Mouse (Mus musculus) thymus, adult 2 months (tissue): ENCODE results near the gene Wscd2. TPM values are rescaled to one million over a fixed set of nuclear protein-coding genes. Genes with fewer than 3 reads are reported as not detected.

Experiments used
- DNase-seq: peaks from one replicate; pipeline ENCODE4 v3.0.0; 2021
- H3K27ac ChIP-seq: fragments of 200-500 bp; 2 replicates; pipeline ENCODE4 v1.5.1; 2012; ENCODE audit warnings: low read length, control low read depth; ENCODE audit not compliant: control insufficient read depth, insufficient read depth
- H3K27me3 ChIP-seq: fragments of 200-500 bp; 2 replicates; pipeline ENCODE4 v1.6.1; 2012; ENCODE audit warnings: mild to moderate bottlenecking, low read length, moderate library complexity, mixed read lengths; ENCODE audit not compliant: control insufficient read depth, insufficient read depth
- H3K36me3 ChIP-seq: fragments of 200-500 bp; 2 replicates; pipeline ENCODE4 v1.6.1; 2012; ENCODE audit warnings: mild to moderate bottlenecking, low read length, moderate library complexity; ENCODE audit not compliant: control insufficient read depth, insufficient read depth
- H3K4me1 ChIP-seq: fragments of 200-500 bp; replicated peaks from 2 replicates; pipeline ENCODE4 v1.6.1; 2012; ENCODE audit warnings: low read length; ENCODE audit not compliant: control insufficient read depth, insufficient read depth
- H3K4me3 ChIP-seq: fragments of 200-500 bp; 2 replicates; pipeline ENCODE4 v1.5.1; 2012; ENCODE audit warnings: mild to moderate bottlenecking, low read length, control low read depth, moderate library complexity; ENCODE audit not compliant: control insufficient read depth, insufficient read depth
- CTCF ChIP-seq: fragments of 200-500 bp; IDR thresholded peaks from 2 replicates; pipeline ENCODE4 v1.5.1; 2012; ENCODE audit warnings: mild to moderate bottlenecking, control low read depth, low read length, moderate library complexity, borderline replicate concordance; ENCODE audit not compliant: control insufficient read depth, poor library complexity, insufficient read depth; ENCODE audit errors: extremely low read depth
- POLR2A ChIP-seq: fragments of 200-500 bp; IDR thresholded peaks from 2 replicates; pipeline ENCODE4 v1.6.1; 2012; ENCODE audit warnings: mild to moderate bottlenecking, low read length, control low read depth, moderate library complexity; ENCODE audit not compliant: control insufficient read depth, poor library complexity, insufficient read depth; ENCODE audit errors: extremely low read depth
- WGBS: fragments of 180-500 bp; shearing (Covaris S2); methylation state at CpG from one replicate; pipeline ENCODE4 v1.1.7; 2018; 5-methylcytosine and 5-hydroxymethylcytosine counted together
- polyA plus RNA-seq: library from polyadenylated mRNA; depleted of rRNA; stranded (reverse); fragments of >200 nt; gene quantifications from 2 replicates; pipeline ENCODE4 v1.2.3, GENCODE M21; 2012

Wscd2 gene
- polyA plus RNA-seq, 1 experiment = 1.2 TPM

DNA sequence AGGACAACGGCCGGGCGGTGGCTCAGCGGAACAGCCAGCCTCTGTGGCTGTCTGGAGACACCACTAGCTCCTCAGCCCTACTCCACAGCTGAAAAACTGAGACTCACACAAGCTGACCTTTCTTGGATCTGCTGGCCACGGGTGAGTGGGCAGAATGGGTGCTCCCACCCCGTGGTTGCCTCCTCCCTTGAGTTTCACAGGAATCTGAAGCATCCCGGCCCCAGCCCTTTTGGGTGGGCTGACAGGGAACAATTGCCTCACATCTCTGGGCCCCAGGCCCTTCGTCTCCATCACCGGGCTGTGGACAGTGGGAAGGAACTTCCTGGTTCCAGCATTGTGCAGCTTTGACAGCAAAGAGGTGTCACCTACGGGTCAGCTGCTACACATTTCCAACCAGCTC is 140.0 kb downstream of the Wscd2 start:
- Histone ChIP-seq H3K27ac (no peak overlapping the region), H3K4me3 (no peak overlapping the region), H3K27me3 (no peaks in the 10 kb centered on the region), H3K36me3 (no peaks in the 10 kb centered on the region), H3K4me1 (no peaks in the 10 kb centered on the region)
- TF ChIP-seq POLR2A (no peak), CTCF (no peak)
- no peak for DNase-seq
- WGBS = 87% methylated on average over 10 of the region's 10 CpGs

DNA sequence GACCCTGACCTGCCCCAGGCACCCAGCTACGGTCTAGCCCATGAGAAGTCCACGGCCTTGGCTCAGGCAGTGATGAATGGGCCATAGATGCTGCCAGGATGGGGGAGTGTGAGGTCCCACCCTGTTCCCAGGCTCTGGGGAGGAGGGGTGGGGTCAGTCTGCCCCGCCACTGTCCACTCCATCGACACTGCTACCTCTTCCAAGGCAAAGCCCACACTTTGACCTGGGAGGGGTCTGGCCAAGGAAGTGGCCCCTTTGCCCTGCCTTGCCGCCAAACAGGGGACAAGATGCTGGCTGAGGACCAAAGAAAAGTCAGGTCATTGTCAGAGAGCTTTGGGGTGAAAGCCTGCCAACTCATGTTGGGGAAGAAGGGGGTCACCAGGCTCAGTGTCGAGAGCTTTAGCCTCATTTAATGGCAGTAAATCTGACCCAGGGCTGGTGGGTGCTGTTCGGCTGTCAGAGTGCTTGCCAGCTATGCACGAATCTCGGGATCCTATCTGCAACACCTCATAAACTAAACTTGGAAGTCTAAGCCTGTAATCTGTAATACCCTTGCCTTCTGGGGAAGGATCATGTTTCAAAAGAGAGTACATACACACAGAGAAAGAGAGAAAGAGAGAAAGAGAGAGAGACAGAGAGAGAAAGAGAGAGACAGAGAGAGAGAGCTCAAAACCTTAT is 143.0 kb downstream of the Wscd2 start:
- TF ChIP-seq CTCF = no peak
- no peak for TF ChIP-seq POLR2A
- 91% methylated on average over 9 of the region's 9 CpGs for WGBS
- DNase-seq = no peak
- Histone ChIP-seq H3K36me3 (no peaks in the 10 kb centered on the region), H3K27ac (no peak overlapping the region), H3K4me3 (no peak overlapping the region), H3K27me3 (no peaks in the 10 kb centered on the region), H3K4me1 (no peaks in the 10 kb centered on the region)

DNA sequence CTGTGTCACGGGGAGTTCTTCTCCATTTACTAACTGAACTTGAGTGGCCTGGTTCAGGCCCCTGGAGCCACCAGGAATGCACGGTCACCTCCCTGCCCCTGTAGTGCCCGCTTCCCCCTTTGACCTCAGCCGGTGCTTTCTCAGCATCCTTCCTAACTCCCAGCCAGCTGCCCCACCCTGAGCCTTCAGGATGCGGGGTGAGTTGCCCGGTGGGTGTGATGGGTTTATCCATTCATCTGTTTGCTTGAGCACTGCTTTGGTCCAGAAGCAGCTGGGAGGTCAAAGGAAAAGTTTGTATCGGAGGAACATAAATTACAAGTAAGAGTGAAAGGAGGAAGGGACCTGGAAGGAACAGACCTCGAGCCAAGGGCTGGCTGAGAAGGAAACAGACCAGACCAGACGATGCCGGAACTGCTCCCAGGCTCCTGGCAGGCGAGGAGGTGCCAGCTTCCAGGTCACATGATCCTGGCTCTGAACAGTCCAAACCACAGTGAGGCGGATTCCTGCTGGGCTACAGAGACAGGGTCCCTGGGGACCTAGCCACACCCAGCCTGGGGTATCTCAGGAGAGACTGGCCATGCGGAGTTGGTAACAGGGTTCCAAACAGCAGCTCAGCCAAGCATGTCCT is 144.0 kb downstream of the Wscd2 start:
- Histone ChIP-seq H3K27me3 (no peaks in the 10 kb centered on the region), H3K36me3 (no peaks in the 10 kb centered on the region), H3K4me1 (no peaks in the 10 kb centered on the region), H3K4me3 (no peak overlapping the region), H3K27ac (no peak overlapping the region)
- no peak for DNase-seq
- WGBS = 74% methylated on average over 13 of the region's 13 CpGs
- no peak for TF ChIP-seq POLR2A
- TF ChIP-seq CTCF = no peak

DNA sequence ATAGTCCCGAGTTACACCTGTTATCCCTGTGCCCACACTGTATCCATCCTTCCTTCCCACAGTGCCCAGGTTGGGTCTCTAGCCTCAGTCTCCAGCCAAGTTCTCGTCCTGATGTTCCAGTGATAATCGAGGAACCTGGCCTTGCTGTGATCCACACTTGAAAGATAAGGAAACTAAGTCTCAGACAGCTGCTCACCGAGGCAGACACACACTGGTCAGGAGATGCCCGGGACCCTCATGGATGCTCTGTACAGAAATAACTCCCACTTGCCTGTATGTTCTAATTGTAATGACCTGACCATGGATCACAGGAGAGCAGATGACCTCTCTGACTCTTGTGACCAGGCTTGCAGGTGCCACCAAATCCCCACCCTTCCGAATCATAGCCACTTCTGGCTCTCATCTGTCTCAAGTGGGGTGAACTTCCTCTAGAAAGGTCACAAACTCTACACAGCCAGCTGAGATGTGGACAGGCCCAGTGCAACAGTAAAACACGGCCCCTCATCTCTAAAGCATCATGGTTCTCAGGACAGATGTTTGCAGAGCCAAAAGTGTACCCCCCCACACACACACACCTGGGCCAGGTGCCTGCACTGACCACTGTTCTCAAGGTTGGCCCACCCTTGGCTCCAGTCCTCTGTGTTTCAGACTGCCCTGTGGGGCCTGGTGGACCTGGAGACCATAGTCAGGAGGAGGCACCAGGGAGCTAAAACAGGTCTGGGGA is 144.9 kb downstream of the Wscd2 start:
- Histone ChIP-seq H3K27ac (no peak overlapping the region), H3K4me3 (no peak overlapping the region), H3K36me3 (no peaks in the 10 kb centered on the region), H3K27me3 (no peaks in the 10 kb centered on the region), H3K4me1 (no peaks in the 10 kb centered on the region)
- WGBS = 82% methylated on average over 7 of the region's 7 CpGs
- no peak for DNase-seq
- no peak for TF ChIP-seq POLR2A

DNA sequence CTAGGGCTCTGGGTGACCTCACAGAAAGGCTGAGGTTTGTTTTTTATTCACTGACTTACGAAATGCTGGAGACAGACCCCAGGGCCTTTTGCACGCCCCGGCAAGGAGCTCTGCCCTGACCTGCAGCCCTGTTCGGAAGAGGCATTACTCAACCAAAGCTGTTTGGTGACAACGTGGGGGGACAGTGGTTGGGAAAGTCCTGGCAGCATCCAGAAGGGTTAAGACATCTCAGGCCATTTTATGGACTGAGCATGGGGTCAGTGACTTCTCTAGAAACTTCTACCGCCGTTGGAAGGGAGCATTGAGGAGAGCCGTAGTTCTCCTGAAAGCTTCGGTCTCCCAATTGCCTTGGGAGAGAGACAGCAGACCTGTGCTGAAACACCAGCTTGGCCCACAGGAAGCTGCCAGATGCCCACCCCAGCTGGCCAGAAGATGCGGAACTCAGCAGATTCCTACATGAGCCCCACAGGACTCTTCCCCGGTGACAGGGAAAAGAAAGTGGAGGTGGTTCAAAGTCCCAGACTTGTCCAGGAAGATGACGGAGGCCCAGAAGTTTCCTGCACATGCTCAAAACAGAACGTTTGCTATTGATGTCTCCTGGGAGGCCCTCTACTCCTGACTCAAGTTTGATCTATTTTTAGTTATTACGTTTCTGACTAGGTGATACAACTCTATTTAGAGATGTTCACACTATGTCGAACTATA is 145.9 kb downstream of the Wscd2 start:
- Histone ChIP-seq H3K4me3 (no peak overlapping the region), H3K27me3 (no peaks in the 10 kb centered on the region), H3K27ac (no peak overlapping the region), H3K4me1 (peaks cover 2% of the 10 kb centered on the region; the same call in 1 of the 2 replicates), H3K36me3 (no peaks in the 10 kb centered on the region)
- no peak for DNase-seq
- 86% methylated on average over 15 of the region's 15 CpGs for WGBS
- TF ChIP-seq POLR2A (no peak), CTCF (no peak)

DNA sequence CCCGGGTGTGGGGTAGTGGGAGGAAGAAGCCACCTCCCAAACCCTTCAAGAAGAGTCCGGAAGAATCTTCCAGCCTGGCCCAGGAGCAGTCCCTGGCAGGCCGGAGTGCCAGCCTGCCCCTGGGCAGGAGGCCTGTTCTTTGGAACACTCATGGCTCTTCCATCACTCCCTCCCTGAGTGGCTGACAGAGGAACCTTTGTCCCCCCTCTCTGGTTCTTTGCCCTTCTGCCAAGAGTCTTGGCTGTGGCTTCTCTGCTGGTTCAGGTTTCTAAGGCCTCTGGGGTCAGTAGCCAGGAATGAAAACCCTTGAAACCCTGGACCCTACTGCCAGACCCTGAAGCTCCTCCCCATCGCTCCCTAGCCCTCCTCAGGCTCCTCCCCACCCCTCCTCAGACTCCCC is 147.5 kb downstream of the Wscd2 start:
- no peak for TF ChIP-seq POLR2A
- TF ChIP-seq CTCF = no peak
- WGBS = 92% methylated on average over 4 of the region's 4 CpGs
- H3K36me3 ChIP-seq = no peaks in the 10 kb centered on the region
- no peak overlapping the region for H3K4me3 ChIP-seq
- no peak for DNase-seq
- peaks cover 2% of the 10 kb centered on the region; the same call in 1 of the 2 replicates for H3K4me1 ChIP-seq
- no peak overlapping the region for H3K27ac ChIP-seq
- H3K27me3 ChIP-seq = no peaks in the 10 kb centered on the region
